Mouse (Mus musculus): ENCODE data around the gene Camk1d. TPM values are rescaled to one million over a fixed set of nuclear protein-coding genes. Genes with fewer than 3 reads are reported as not detected.
"Not testable (repeated sequence)": the region's sequence is repeated elsewhere in the genome, so short reads cannot be mapped to it uniquely, and the experiment has no call there.

The Camk1d gene
- polyA plus RNA-seq, 1 experiment, result 9.0 TPM

GRCm38 (mm10) chr2:5595356-5596191 is 118.7 kb downstream of the Camk1d start:
- DNase-seq (ENCODE audit: low read depth, low spot score), result no peak
- WGBS, result 61% methylated on average over 8 of the region's 8 CpGs

GRCm38 (mm10) chr2:5592461-5593136 is 121.7 kb downstream of the Camk1d start:
- no peak for DNase-seq (ENCODE audit: low read depth, low spot score)
- 87% methylated on average over 6 of the region's 6 CpGs for WGBS

DNA sequence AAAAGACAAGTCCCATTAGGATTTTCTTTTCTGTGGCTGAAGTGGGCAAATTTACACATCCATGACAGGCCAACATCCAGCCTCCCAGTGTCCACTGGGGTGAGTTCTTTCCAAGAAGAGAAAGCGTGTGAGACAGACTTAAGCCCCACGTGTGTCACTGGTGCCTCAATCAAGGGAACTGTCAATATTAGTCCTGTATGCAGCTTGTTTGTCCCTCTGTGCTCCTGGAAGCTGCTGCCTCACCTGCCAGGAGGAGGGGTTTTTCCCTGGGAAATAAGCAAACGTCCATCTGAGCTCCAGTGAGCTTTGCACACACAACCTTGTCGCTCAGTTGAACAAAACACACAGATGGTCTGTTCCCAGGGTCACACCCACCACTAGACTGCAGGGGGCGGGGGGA is 124.2 kb downstream of the Camk1d start:
- no peak for DNase-seq (ENCODE audit: low read depth, low spot score)
- WGBS, result 39% methylated on average over 5 of the region's 5 CpGs

GRCm38 (mm10) chr2:5589163-5589562 is 125.2 kb downstream of the Camk1d start:
- WGBS, result 88% methylated on average over 5 of the region's 5 CpGs

GRCm38 (mm10) chr2:5588329-5588982 is 125.9 kb downstream of the Camk1d start:
- no peak for DNase-seq (ENCODE audit: low read depth, low spot score)
- WGBS, result 93% methylated on average over 8 of the region's 8 CpGs

More at GRCm38 (mm10) chr2:5589163-5589562, 125.2 kb downstream of the Camk1d start:
- no peak for DNase-seq (ENCODE audit: low read depth, low spot score)

GRCm38 (mm10) chr2:5584318-5585027 is 129.8 kb downstream of the Camk1d start:
- WGBS, result 78% methylated on average over 6 of the region's 6 CpGs
- no peak for DNase-seq (ENCODE audit: low read depth, low spot score)

GRCm38 (mm10) chr2:5579391-5579790 is 134.9 kb downstream of the Camk1d start:
- WGBS, result 67% methylated on average over 4 of the region's 4 CpGs
- no peak for DNase-seq (ENCODE audit: low read depth, low spot score)

DNA sequence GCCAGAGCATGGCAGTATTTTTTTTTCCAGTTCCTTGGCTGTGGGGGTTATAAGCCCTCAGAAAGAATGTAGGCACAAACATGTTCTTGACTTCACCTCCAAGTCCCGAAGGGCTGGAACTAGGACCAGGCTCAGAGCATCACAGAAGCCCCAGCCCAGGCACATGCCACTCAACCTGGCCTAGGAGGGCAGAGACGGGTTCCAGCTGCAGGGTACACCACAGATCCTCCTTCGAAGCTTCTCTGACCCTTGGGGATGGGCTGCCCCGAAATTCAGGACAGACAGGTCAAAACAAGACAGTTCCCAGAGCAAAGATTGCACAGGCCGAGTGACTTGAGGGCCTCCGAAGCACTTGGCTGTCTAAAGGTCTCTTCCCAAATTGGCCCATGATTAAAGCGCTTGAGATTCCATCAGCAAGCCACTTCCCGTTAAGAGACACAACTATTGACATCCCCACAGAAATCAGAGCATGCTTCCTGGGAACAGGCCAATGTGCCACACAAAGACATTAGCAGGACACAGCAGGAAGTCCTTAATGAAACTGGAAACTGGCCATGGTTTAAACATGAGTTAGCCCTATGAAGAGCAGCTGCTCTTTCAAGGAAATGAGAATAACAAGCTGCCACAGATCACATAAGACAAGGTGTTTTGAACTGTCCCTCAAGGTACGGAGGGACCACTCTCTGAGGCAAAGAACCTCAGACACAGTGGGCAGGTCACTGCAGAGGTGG is 136.8 kb downstream of the Camk1d start:
- no peak for DNase-seq (ENCODE audit: low read depth, low spot score)
- WGBS, result 36% methylated on average over 9 of the region's 9 CpGs

GRCm38 (mm10) chr2:5572314-5573006 is 141.9 kb downstream of the Camk1d start:
- WGBS, result 79% methylated on average over 10 of the region's 10 CpGs

DNA sequence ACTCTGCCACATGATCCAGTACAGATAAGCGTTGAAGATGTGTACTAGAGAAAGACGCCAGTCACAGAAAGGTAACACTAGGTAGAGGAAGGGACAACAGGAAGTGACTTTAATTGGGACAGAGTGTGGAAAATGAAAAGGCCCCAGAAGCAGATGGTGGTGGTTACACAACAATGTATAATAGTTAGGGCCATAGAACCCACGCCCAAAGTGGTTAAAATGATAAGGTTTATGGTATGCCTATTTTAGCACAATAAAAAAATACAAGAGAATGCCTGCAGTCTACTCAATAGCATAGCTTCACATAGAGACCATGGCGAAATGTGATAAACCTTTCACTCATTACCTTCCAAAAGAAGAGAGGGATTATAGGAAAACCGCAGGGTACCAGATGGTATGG is 147.7 kb downstream of the Camk1d start:
- WGBS, result 37% methylated on average over 5 of the region's 5 CpGs
- peak; percentile 76 for DNase-seq (ENCODE audit: low read depth, low spot score)

More at GRCm38 (mm10) chr2:5572314-5573006, 141.9 kb downstream of the Camk1d start:
- DNase-seq (ENCODE audit: low read depth, low spot score), result no peak

DNA sequence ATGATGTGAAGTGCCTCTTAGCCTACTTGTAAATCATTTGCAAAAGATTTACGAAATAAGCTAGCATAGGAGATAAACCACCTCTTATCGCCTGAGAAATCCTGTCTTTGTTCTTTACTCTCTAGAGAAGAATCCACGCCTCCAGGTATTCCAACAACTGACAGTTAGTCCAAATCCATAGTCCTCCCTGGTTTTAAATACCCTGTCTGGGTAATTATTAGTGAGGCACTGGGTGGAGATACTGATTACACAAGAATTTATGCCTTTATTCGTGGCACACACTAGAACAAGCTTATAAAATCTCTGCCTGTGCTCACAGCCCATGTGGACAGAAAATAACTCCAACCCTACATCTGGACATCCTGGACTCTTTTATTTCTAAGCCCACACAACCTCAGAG is 150.6 kb downstream of the Camk1d start:
- WGBS, result 23% methylated on average over 4 of the region's 4 CpGs
- no peak for DNase-seq (ENCODE audit: low read depth, low spot score)

GRCm38 (mm10) chr2:5561446-5561845 is 152.9 kb downstream of the Camk1d start:
- no peak for DNase-seq (ENCODE audit: low read depth, low spot score)
- WGBS, result 97% methylated on average over 3 of the region's 3 CpGs

- 86% methylated on average over 3 of the region's 3 CpGs for WGBS
- DNase-seq (ENCODE audit: low read depth, low spot score), result no peak
These were observed 161.1 kb downstream of the Camk1d start for GRCm38 (mm10) chr2:5553264-5553663.

DNA sequence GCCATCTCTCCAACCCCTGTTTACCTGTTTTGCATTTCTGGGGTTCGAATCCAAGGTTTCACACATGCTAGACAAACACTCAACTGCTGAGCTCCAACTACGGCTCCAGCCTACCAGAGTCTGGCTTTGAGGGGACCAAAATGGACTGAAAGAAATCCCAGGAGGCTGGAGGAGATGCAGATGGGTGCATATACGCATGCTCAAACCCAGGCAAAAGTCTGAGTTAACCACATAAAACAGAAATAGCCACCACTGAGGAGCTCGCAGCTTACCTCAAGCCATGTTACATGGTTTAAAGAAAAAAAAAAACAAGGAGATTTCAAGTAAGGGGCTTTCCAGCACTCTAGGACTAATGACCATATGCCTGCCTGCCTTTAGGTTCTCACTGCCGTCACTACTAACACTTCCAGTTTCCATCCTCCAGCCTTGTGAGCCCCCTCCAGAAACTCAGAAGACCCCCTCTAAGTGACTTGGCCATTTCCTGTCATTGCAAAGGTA is 162.5 kb downstream of the Camk1d start:
- WGBS, result 94% methylated on average over 5 of the region's 5 CpGs
- DNase-seq (ENCODE audit: low read depth, low spot score), result no peak

DNA sequence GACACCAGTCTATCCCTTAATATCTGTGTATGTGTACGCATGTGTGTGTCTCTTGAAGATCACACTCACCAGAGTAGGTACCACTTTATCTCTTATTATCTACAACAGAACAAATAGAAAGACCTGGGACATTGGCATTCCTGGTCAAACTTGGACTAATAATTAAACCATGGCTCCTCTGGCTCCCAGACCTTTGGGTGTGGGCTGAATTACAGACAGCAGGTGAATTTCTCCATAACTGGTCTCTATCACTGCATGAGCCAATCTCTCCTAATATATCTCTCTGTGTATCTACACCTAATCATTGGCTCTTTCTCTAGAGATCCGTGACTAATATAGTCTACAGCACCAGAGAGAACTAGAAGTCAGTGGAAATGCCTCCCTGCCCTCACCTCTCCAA is 165.0 kb downstream of the Camk1d start:
- no peak for DNase-seq (ENCODE audit: low read depth, low spot score)
- WGBS, result 43% methylated on average over 2 of the region's 2 CpGs

DNA sequence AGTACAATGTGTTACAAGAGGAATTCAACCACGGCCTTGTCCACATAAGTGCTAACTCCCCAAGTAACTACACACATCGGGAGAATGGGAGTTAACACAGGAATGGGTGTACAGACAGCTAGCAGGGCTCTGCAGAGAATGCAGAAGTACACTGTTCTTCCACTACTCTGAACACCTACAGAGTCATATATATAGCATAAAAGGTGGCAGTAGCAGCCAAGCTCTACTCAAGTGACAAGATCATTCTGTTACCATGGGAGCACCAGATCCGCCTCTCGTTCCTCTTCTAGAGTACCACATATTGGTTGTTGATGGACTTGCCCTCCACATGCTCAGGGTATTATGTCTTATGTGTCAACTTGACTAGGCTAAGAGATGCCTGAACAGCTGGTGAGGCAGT is 165.4 kb downstream of the Camk1d start:
- 83% methylated on average over 4 of the region's 4 CpGs for WGBS

DNA sequence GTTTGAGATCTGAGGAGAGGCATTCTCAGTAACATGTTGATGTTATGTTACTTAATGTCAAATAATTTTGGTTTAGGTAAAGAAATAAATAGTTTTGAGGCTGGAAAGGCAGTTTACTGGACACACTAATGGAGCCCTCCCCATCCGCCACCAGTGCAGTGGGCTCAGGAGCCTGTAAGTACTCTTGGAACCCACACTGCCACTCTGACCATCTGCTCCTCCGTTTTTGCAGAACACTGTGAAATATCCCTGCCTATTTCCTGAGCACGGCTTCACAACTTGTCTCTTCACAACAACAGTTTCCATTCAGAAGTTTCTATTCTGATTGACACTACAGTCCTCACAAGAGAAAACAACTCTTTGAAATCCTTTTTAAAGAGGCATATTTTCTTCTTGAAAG is 173.4 kb downstream of the Camk1d start:
- WGBS, result 77% methylated on average over 3 of the region's 3 CpGs
- DNase-seq (ENCODE audit: low read depth, low spot score), result no peak

More for the DNA sequence above, 165.4 kb downstream of the Camk1d start:
- DNase-seq (ENCODE audit: low read depth, low spot score), result no peak

- 61% methylated on average over 3 of the region's 3 CpGs for WGBS
- not testable (repeated sequence) for DNase-seq (ENCODE audit: low read depth, low spot score)
These were observed 174.4 kb downstream of the Camk1d start for GRCm38 (mm10) chr2:5539894-5540293.
